Mouse (Mus musculus): ENCODE measurements around the gene Zc3h14.

DNA sequence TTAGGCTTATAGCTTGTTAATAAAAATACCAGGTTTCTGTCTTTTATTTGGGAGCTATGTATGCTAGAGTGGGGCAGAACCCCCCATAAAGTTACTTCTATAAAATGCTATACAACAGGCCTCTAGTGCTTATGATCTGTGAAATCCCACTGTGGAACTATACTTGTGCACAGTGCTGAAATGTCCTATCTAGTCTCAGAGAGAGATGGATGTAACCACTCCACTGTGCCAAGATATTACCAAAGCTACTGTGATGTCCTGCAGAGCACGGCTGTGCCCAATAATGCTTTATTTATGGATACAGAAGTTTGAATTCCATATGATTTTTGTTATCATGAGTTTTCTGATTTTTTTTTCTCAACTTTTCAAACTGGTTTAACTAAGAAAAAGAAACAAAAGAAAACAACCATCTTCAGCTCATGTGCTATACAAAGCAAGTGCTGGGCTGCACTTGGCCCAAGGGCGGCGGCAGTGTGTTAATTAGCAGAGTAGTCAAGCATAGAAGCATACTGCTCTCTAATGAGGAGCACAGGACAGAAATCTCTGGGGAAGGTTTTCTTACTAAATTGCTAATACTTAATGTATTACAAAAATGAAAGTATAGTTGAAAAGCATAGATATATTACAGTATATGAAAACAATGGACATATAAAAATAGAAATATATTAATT lies 57.4 kb downstream of the Zc3h14 start:
- TF ChIP-seq HCFC1 (IDR thresholded peaks at IDR 0.05; ENCODE audit: borderline replicate concordance, insufficient read depth, low read length) (no peak), ZC3H11A (IDR thresholded peaks at IDR 0.05; ENCODE audit: borderline replicate concordance, low read depth, low read length) (no peak), CHD2 (IDR thresholded peaks at IDR 0.05; ENCODE audit: low read depth, low read length) (no peak), MAFK (IDR thresholded peaks at IDR 0.05; ENCODE audit: insufficient read depth, low read depth, low read length) (no peak)

Measured in ES-E14 (cell line).